Mouse (Mus musculus): ENCODE data around the gene Car5a. TPM values are rescaled to one million over a fixed set of nuclear protein-coding genes. Genes with fewer than 3 reads are reported as not detected.

Car5a gene
- polyA plus RNA-seq, 1 experiment from 2014 or later = 0.69 TPM

GRCm38 (mm10) chr8:121884181-121884580 is 60.5 kb downstream of the Car5a start:
- Histone ChIP-seq H3K4me1 (peaks cover 6% of the 10 kb centered on the region; the same call in 1 of the 2 replicates), H3K36me3 (peaks cover 97% of the 10 kb centered on the region), H3K27ac (no peak overlapping the region), H3K4me2 (no peak overlapping the region), H3K9ac (no peak overlapping the region), H3K4me3 (no peak overlapping the region), H3K27me3 (replicated peaks) (no peaks in the 10 kb centered on the region), H3K9me3 (replicated peaks) (no peaks in the 10 kb centered on the region)
- no peak for ATAC-seq
- 83% methylated on average over 3 of the region's 3 CpGs for WGBS (ENCODE audit: insufficient replicate concordance)

GRCm38 (mm10) chr8:121881921-121882320 is 62.8 kb downstream of the Car5a start:
- Histone ChIP-seq H3K4me1 (peaks cover 16% of the 10 kb centered on the region; the same call in 1 of the 2 replicates), H3K27ac (no peak overlapping the region), H3K4me3 (no peak overlapping the region), H3K27me3 (replicated peaks) (no peaks in the 10 kb centered on the region), H3K9ac (no peak overlapping the region), H3K4me2 (no peak overlapping the region), H3K36me3 (peaks cover 74% of the 10 kb centered on the region), H3K9me3 (replicated peaks) (no peaks in the 10 kb centered on the region)
- no peak for ATAC-seq
- 84% methylated on average over 5 of the region's 5 CpGs for WGBS (ENCODE audit: insufficient replicate concordance)

- ATAC-seq = no peak
- Histone ChIP-seq H3K4me1 (peaks cover 22% of the 10 kb centered on the region), H3K4me3 (no peak overlapping the region), H3K9ac (no peak overlapping the region), H3K9me3 (replicated peaks) (no peaks in the 10 kb centered on the region), H3K27me3 (replicated peaks) (no peaks in the 10 kb centered on the region), H3K27ac (no peak overlapping the region), H3K4me2 (no peak overlapping the region), H3K36me3 (peaks cover 63% of the 10 kb centered on the region)
- 82% methylated on average over 1 of the region's 1 CpGs for WGBS (ENCODE audit: insufficient replicate concordance)
These were observed 63.9 kb downstream of the Car5a start for GRCm38 (mm10) chr8:121880818-121881217.

GRCm38 (mm10) chr8:121879712-121880111 is 65.0 kb downstream of the Car5a start:
- no peak for ATAC-seq
- no peak overlapping the region for H3K27ac ChIP-seq
- H3K4me3 ChIP-seq = no peak overlapping the region
- peaks cover 52% of the 10 kb centered on the region for H3K36me3 ChIP-seq
- H3K9me3 ChIP-seq (replicated peaks) = no peaks in the 10 kb centered on the region
- 0 out of 2 replicates have a peak, but pooled peaks cover 3% of the 10 kb centered on the region for H3K27me3 ChIP-seq (replicated peaks)
- 84% methylated on average over 3 of the region's 3 CpGs for WGBS (ENCODE audit: insufficient replicate concordance)
- H3K4me2 ChIP-seq = no peak overlapping the region
- peaks cover 33% of the 10 kb centered on the region for H3K4me1 ChIP-seq
- no peak overlapping the region for H3K9ac ChIP-seq

GRCm38 (mm10) chr8:121877828-121878480 is 66.8 kb downstream of the Car5a start:
- WGBS (ENCODE audit: insufficient replicate concordance) = 84% methylated on average over 7 of the region's 7 CpGs
- H3K36me3 ChIP-seq = peaks cover 35% of the 10 kb centered on the region

GRCm38 (mm10) chr8:121877212-121877611 is 67.5 kb downstream of the Car5a start:
- no peak for ATAC-seq
- Histone ChIP-seq H3K4me2 (no peak overlapping the region), H3K36me3 (peaks cover 27% of the 10 kb centered on the region), H3K4me1 (peaks cover 42% of the 10 kb centered on the region), H3K9me3 (replicated peaks) (no peaks in the 10 kb centered on the region), H3K4me3 (no peak overlapping the region), H3K9ac (no peak overlapping the region), H3K27me3 (replicated peaks) (peaks cover 17% of the 10 kb centered on the region), H3K27ac (no peak overlapping the region)
- 25% methylated on average over 5 of the region's 5 CpGs for WGBS (ENCODE audit: insufficient replicate concordance)

More at GRCm38 (mm10) chr8:121877828-121878480, 66.8 kb downstream of the Car5a start:
- Histone ChIP-seq H3K27ac (0 out of 2 replicates have a peak overlapping the region, but pooled peaks have one; percentile 25), H3K9me3 (replicated peaks) (no peaks in the 10 kb centered on the region), H3K4me1 (peaks cover 39% of the 10 kb centered on the region), H3K4me2 (no peak overlapping the region), H3K9ac (no peak overlapping the region), H3K4me3 (no peak overlapping the region), H3K27me3 (replicated peaks) (peaks cover 10% of the 10 kb centered on the region; the same call in 1 of the 2 replicates)
- ATAC-seq = no peak

- H3K9ac ChIP-seq = no peak overlapping the region
- H3K4me1 ChIP-seq = peaks cover 48% of the 10 kb centered on the region
- H3K9me3 ChIP-seq (replicated peaks) = no peaks in the 10 kb centered on the region
- no peak overlapping the region for H3K27ac ChIP-seq
- no peak overlapping the region for H3K4me2 ChIP-seq
- no peak overlapping the region for H3K4me3 ChIP-seq
- 50% methylated on average over 9 of the region's 9 CpGs for WGBS (ENCODE audit: insufficient replicate concordance)
- peaks cover 10% of the 10 kb centered on the region for H3K36me3 ChIP-seq
- H3K27me3 ChIP-seq (replicated peaks) = peaks cover 30% of the 10 kb centered on the region
- no peak for ATAC-seq
These were observed 69.2 kb downstream of the Car5a start for GRCm38 (mm10) chr8:121875517-121875916.

- ATAC-seq = no peak
- 63% methylated on average over 3 of the region's 3 CpGs for WGBS (ENCODE audit: insufficient replicate concordance)
- peaks cover 32% of the 10 kb centered on the region for H3K27me3 ChIP-seq (replicated peaks)
- peaks cover 6% of the 10 kb centered on the region for H3K36me3 ChIP-seq
- H3K9me3 ChIP-seq (replicated peaks) = no peaks in the 10 kb centered on the region
- no peak overlapping the region for H3K4me3 ChIP-seq
- H3K27ac ChIP-seq = no peak overlapping the region
- peaks cover 44% of the 10 kb centered on the region for H3K4me1 ChIP-seq
- H3K9ac ChIP-seq = no peak overlapping the region
- H3K4me2 ChIP-seq = no peak overlapping the region
These were observed 69.7 kb downstream of the Car5a start for GRCm38 (mm10) chr8:121875045-121875444.

GRCm38 (mm10) chr8:121874031-121874430 is 70.7 kb downstream of the Car5a start:
- Histone ChIP-seq H3K4me1 (peaks cover 42% of the 10 kb centered on the region), H3K9me3 (replicated peaks) (no peaks in the 10 kb centered on the region), H3K9ac (no peak overlapping the region), H3K36me3 (no peaks in the 10 kb centered on the region), H3K27ac (no peak overlapping the region), H3K4me2 (no peak overlapping the region), H3K27me3 (replicated peaks) (peaks cover 38% of the 10 kb centered on the region), H3K4me3 (no peak overlapping the region)
- peak; percentile 59 for ATAC-seq
- 50% methylated on average over 9 of the region's 9 CpGs for WGBS (ENCODE audit: insufficient replicate concordance)

GRCm38 (mm10) chr8:121871833-121872440 is 72.8 kb downstream of the Car5a start:
- Histone ChIP-seq H3K27ac (no peak overlapping the region), H3K36me3 (no peaks in the 10 kb centered on the region), H3K27me3 (replicated peaks) (peaks cover 40% of the 10 kb centered on the region), H3K9me3 (replicated peaks) (no peaks in the 10 kb centered on the region), H3K4me3 (no peak overlapping the region), H3K4me2 (no peak overlapping the region), H3K4me1 (peaks cover 33% of the 10 kb centered on the region), H3K9ac (no peak overlapping the region)
- ATAC-seq = no peak
- 40% methylated on average over 10 of the region's 10 CpGs for WGBS (ENCODE audit: insufficient replicate concordance)

- ATAC-seq = no peak
These were observed 74.5 kb downstream of the Car5a start for GRCm38 (mm10) chr8:121870190-121870589.

GRCm38 (mm10) chr8:121868896-121869295 is 75.8 kb downstream of the Car5a start:
- H3K27me3 ChIP-seq (replicated peaks) = peaks cover 40% of the 10 kb centered on the region
- H3K4me1 ChIP-seq = peaks cover 10% of the 10 kb centered on the region
- ATAC-seq = no peak

More at GRCm38 (mm10) chr8:121870190-121870589, 74.5 kb downstream of the Car5a start:
- H3K4me2 ChIP-seq = no peak overlapping the region
- no peak overlapping the region for H3K9ac ChIP-seq
- H3K9me3 ChIP-seq (replicated peaks) = no peaks in the 10 kb centered on the region
- H3K4me3 ChIP-seq = no peak overlapping the region
- H3K36me3 ChIP-seq = no peaks in the 10 kb centered on the region
- no peak overlapping the region for H3K27ac ChIP-seq
- 70% methylated on average over 2 of the region's 2 CpGs for WGBS (ENCODE audit: insufficient replicate concordance)
- H3K4me1 ChIP-seq = peaks cover 21% of the 10 kb centered on the region
- H3K27me3 ChIP-seq (replicated peaks) = peaks cover 38% of the 10 kb centered on the region

More at GRCm38 (mm10) chr8:121868896-121869295, 75.8 kb downstream of the Car5a start:
- Histone ChIP-seq H3K36me3 (no peaks in the 10 kb centered on the region), H3K4me2 (no peak overlapping the region), H3K4me3 (no peak overlapping the region), H3K9ac (no peak overlapping the region), H3K27ac (no peak overlapping the region), H3K9me3 (replicated peaks) (no peaks in the 10 kb centered on the region)
- WGBS (ENCODE audit: insufficient replicate concordance) = 70% methylated on average over 7 of the region's 7 CpGs

Data from liver, embryonic 12.5 days (tissue).